35 mouse cellular contexts compared by ENCODE assay signal in the genomic region with DNA sequence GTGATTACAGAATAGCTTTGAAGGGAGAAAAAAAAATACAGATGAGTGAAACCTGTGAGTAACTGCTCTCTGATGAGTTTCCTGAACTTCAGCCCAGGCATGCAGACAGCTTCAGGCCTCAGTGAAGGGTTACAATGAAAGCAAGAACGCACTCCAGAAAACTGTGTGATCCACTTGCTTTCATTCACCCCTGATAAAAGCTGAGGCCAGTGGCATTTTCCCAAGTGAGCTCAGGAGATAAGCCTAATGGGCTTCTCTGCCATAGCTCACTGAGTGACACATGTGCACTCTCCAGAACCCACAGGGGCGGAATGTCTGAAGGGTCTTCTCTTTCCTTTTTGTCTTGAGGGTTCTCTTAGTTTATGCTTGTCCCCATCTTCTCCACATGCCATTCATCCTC. TPM values are rescaled to one million over a fixed set of nuclear protein-coding genes. Genes with fewer than 3 reads are reported as not detected.
"Had no signal": no experiment of that assay in that cellular context is flagged by ENCODE, and none has a peak within 500 bp of the region (broad histone marks: within the 10 kb centered on the region; RNA-seq: fewer than 3 reads in every experiment).

No protein-coding gene starts in this region.

- DNase-seq: gastrocnemius, adult 2 months; gastrocnemius, postnatal 10 days; gastrocnemius, postnatal 25 days; heart, adult 18-20 months; heart, postnatal 10 days; heart, postnatal 4 days; kidney, adult 18-20 months; kidney, adult 8-10 months; kidney, postnatal 10 days; kidney, postnatal 25 days; kidney, postnatal 4 days had no signal

- H3K4me1 ChIP-seq: heart, embryonic 10.5 days; hindbrain, embryonic 10.5 days; hindbrain, embryonic 12.5 days; intestine, embryonic 15.5 days; limb, embryonic 10.5 days; limb, embryonic 12.5 days had no signal

- H3K9me3 ChIP-seq: heart, embryonic 10.5 days; hindbrain, embryonic 10.5 days; hindbrain, embryonic 12.5 days; intestine, embryonic 15.5 days; limb, embryonic 10.5 days; limb, embryonic 12.5 days had no signal

- ATAC-seq: hindbrain, embryonic 16.5 days; inflammation-experienced regulatory T-cells, adult 6 months; intestine, embryonic 15.5 days; intestine, postnatal 0 days had no signal

- H3K4me3 ChIP-seq: gastrocnemius, adult 2 months; heart, embryonic 10.5 days; hindbrain, embryonic 10.5 days; hindbrain, embryonic 12.5 days; intestine, embryonic 15.5 days; layer of hippocampus, adult 2 months; left cerebral cortex, adult 2 months; limb, embryonic 10.5 days; limb, embryonic 12.5 days had no signal

- H3K4me2 ChIP-seq: hindbrain, embryonic 12.5 days; hindbrain, embryonic 14.5 days; intestine, embryonic 15.5 days; limb, embryonic 12.5 days had no signal

- H3K36me3 ChIP-seq: heart, embryonic 10.5 days; hindbrain, embryonic 10.5 days; hindbrain, embryonic 12.5 days; intestine, embryonic 15.5 days; limb, embryonic 10.5 days; limb, embryonic 12.5 days had no signal

- H3K27ac ChIP-seq: gastrocnemius, adult 2 months; heart, embryonic 10.5 days; hindbrain, embryonic 10.5 days; hindbrain, embryonic 12.5 days; hindbrain, embryonic 14.5 days; intestine, embryonic 15.5 days; layer of hippocampus, adult 2 months; left cerebral cortex, adult 2 months; limb, embryonic 10.5 days; limb, embryonic 12.5 days had no signal

- H3K9ac ChIP-seq: hindbrain, embryonic 12.5 days; hindbrain, embryonic 14.5 days; intestine, embryonic 15.5 days; limb, embryonic 12.5 days had no signal

- H3K27me3 ChIP-seq: hindbrain, embryonic 12.5 days; intestine, embryonic 15.5 days; limb, embryonic 12.5 days had no signal

RNA-seq across cellular contexts. Expression of a gene that starts 9.9 kb away (rescaled TPM):
- total RNA-seq: gastrocnemius, adult 2 months; gastrocnemius, postnatal 10 days; gastrocnemius, postnatal 25 days; gastrocnemius, postnatal 4 days; granulocyte monocyte progenitor cell, adult 5-6 weeks; heart, adult 8-10 months; heart, postnatal 10 days; heart, postnatal 25 days; heart, postnatal 4 days; layer of hippocampus, adult 2 months; layer of hippocampus, postnatal 10 days; layer of hippocampus, postnatal 25 days; left cerebral cortex, adult 2 months; left cerebral cortex, postnatal 14 days; left cerebral cortex, postnatal 36 days; liver, adult 2 months had no signal
- polyA plus RNA-seq: heart, embryonic 10.5 days; heart, embryonic 14.5 days; hindbrain, embryonic 10.5 days; hindbrain, embryonic 12.5 days; hindbrain, embryonic 14.5 days; inflammation-experienced regulatory T-cells, adult 6 months; intestine, embryonic 15.5 days; intestine, postnatal 0 days; kidney, embryonic 14.5 days; kidney, embryonic 16.5 days; limb, embryonic 10.5 days; limb, embryonic 12.5 days; liver, adult 2 months had no signal

RNA-seq across cellular contexts. Expression of a gene that starts 48.3 kb away (rescaled TPM):
- total RNA-seq: gastrocnemius, postnatal 10 days; gastrocnemius, postnatal 25 days; gastrocnemius, postnatal 4 days; granulocyte monocyte progenitor cell, adult 5-6 weeks; heart, adult 18-20 months; heart, adult 8-10 months; heart, postnatal 10 days; heart, postnatal 25 days; heart, postnatal 4 days; layer of hippocampus, adult 2 months; layer of hippocampus, postnatal 10 days; layer of hippocampus, postnatal 25 days; left cerebral cortex, adult 2 months; left cerebral cortex, postnatal 14 days; left cerebral cortex, postnatal 36 days had no signal
- polyA plus RNA-seq: heart, embryonic 10.5 days; heart, embryonic 14.5 days; hindbrain, embryonic 12.5 days; hindbrain, embryonic 14.5 days; hindbrain, embryonic 16.5 days; inflammation-experienced regulatory T-cells, adult 6 months; intestine, postnatal 0 days; kidney, embryonic 14.5 days; limb, embryonic 10.5 days; limb, embryonic 12.5 days; liver, adult 2 months had no signal
